Mouse (Mus musculus): ENCODE results near the gene Pkp1.

Pkp1 gene

DNA sequence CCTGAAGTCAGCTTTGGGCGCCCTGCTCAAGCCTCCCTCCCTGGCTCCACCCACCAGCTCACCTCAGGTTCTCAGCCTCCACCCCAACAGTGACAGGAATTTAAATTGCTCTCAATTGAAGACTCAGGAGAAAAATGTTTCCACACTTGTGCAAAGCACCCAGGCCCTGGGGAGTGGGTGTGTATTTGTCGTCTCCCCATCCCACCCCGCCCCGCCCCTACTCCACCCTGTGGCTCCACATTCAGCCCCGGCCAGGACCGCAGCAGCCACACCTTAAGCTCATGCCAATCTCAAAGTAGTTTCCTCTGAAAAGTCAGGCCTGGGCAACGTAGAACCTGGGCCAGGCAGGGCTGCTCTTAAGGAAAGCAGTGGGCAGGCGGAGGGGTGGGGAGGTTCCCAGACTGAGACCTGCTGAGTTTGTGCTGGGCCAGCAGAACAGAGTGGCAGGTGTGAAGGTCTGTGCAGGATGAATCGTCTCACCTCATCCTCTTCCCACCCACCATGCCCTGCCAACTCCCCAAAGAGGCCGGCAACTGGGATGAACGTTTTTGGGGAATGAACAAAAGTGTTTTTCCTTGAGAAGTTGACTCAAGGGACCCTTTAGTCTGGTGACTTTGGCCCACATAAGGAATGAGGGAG is 61.8 kb downstream of the Pkp1 start:
- DNase-seq (ENCODE audit: low read depth, low spot score) = no peak

DNA sequence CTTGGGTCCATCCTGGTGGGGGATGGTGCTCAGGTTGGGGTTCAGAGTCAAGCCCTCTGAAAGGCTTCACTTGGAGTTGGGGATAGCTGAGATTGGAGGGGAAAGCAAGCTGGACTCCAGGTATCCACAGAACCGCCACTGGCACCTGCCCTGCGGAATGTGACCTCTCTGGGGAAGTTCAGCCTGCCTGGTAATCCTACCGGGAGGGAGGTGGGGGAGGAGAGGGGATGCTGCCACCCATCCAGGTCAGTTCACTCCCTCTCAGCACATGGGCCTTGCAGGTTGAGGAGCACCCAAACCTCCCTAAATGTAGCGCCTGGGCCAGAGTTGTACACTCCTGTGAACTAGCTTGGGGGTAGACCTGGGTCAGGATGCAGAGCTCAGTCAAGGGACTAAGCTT is 62.9 kb downstream of the Pkp1 start:
- DNase-seq (ENCODE audit: low read depth, low spot score) = no peak

DNA sequence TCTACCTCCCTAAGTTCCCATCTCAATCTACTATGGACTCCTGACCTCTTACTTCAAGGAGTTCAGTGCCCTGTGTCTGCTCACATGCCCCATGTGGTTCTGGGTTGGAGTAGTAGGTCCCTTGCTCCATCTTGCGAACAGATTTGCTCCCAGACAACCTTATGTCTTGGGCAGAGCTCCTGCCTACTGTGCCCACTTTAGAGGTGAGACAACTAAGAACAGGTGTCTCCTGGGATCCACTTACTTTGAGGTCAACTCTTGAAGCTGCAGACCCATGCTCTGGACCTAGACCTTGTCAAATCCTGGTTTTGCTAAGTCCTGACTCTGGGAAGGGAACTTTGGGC is 63.7 kb downstream of the Pkp1 start:
- no peak for DNase-seq (ENCODE audit: low read depth, low spot score)

- no peak for DNase-seq (ENCODE audit: low read depth, low spot score)
These were observed 64.2 kb downstream of the Pkp1 start for GRCm38 (mm10) chr1:135854591-135855343.

- no peak for DNase-seq (ENCODE audit: low read depth, low spot score)
These were observed 65.8 kb downstream of the Pkp1 start for GRCm38 (mm10) chr1:135853200-135853599.

GRCm38 (mm10) chr1:135852044-135852756 is 66.8 kb downstream of the Pkp1 start:
- no peak for DNase-seq (ENCODE audit: low read depth, low spot score)

DNA sequence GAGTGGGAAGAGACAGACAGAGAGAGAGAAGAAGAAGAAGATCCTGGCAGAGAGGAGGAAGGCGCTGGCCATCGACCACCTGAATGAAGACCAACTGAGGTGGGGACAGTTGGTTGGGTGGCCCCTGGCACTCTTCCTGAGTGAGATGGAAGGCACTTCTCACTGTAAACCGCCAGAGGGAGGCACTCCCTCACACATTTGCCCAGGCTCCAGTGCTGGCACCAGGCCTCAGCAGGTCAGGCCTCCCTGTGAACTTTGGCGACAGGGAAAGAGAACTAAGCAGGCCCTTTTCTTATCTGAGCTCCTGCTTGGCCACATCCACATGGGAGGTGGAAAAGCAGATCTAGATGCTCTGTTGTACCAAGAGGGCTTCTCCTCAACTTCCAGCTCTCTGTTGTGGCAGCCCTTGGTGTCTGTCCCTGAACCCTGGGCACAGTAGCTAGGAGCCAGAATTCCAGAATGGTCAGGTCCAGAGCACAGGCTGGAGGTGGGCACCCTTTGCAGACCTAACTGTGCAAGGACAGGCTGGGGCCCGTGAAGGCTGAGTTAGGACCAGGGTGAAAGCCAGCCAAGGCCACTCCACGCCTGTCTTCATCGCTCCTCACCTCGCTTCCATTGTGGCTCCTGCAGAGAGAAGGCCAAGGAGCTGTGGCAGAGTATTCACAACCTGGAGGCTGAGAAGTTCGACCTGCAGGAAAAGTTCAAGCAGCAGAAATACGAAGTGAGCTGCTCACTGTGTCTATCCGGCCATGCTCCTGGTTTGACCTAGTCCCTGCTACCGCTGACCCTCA is 68.1 kb downstream of the Pkp1 start:
- DNase-seq (ENCODE audit: low read depth, low spot score) = peak; percentile 30

GRCm38 (mm10) chr1:135847611-135848351 is 71.2 kb downstream of the Pkp1 start:
- peak; percentile 24 for DNase-seq (ENCODE audit: low read depth, low spot score)

- no peak for DNase-seq (ENCODE audit: low read depth, low spot score)
These were observed 71.9 kb downstream of the Pkp1 start for GRCm38 (mm10) chr1:135847139-135847562.

- no peak for DNase-seq (ENCODE audit: low read depth, low spot score)
These were observed 72.4 kb downstream of the Pkp1 start for GRCm38 (mm10) chr1:135846632-135847031.

DNA sequence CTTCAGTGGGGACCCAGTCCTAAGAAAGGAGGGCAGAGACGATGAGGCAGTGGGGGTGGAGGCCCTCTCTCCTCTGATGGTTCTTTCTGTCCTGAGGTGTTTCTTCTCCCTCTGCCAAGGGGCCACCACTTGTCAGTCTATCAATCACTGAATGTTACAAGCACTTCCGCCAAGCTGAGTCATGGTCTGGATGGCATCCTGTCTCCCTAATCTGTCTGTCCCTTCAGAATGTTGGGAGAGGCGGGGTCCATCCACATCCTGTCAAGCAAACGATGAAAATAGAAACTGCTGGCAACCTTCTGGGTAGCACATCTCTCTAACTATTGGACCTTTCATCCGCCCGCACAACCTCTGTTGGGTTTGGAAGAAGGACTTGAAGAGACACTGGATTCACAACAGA is 74.5 kb downstream of the Pkp1 start:
- DNase-seq (ENCODE audit: low read depth, low spot score) = peak; percentile 18

DNA sequence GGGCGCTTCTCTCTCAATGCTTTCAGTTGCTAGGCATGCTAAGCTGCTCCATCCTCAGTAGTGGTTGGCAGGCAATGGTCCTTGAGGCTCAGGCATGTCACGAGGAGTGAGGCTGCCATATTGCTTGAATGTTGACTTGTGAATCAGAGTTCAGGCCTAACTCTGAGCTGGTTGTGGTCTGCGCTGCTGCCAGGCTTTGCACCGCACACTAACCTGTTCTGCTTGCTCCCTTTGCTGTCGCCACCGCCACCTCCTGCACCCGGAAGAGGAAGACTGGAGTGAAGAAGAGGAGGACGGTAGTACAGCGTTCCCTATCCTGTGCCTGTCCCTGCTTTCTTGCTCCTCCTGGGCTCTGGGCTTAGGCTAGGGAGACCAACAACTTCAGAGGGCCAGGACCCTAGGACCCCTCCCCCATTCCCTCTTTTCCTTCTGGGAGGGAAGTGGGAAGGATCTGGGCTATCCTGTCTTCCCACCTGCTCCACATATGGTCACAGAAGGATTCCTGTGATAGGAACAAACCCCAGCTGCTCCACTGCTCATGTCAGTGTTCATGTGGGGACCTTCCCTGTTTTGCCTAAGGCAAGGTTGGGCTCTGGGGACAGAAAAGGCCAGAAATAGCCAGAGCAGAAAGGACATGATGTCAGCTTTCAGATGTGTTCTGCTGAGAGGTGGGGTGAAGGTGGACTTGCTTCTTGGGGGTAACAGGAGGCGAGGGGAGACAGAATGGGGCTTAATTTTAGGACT is 75.3 kb downstream of the Pkp1 start:
- no peak for DNase-seq (ENCODE audit: low read depth, low spot score)

- no peak for DNase-seq (ENCODE audit: low read depth, low spot score)
These were observed 78.2 kb downstream of the Pkp1 start for GRCm38 (mm10) chr1:135840675-135841395.

DNA sequence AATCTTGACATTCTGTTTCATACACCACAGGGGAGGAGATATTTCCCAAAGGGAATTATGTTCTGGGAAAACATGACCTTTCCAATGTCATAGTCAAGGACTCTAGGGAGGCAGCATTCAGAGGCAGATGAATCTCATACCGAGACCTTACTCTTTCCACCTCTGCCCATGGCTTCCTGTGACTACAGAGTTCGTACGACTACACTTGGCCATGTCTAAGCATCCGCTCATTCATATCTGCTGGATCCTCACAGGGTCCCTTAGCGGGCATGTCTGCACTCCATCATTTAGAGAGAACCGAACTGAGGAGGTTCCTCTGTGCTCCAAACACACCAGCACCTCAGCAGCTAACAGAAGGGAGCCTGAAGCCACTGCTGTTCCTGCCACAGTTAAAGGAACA is 79.9 kb downstream of the Pkp1 start:
- no peak for DNase-seq (ENCODE audit: low read depth, low spot score)

- no peak for DNase-seq (ENCODE audit: low read depth, low spot score)
These were observed 80.4 kb downstream of the Pkp1 start for GRCm38 (mm10) chr1:135838626-135839025.

DNA sequence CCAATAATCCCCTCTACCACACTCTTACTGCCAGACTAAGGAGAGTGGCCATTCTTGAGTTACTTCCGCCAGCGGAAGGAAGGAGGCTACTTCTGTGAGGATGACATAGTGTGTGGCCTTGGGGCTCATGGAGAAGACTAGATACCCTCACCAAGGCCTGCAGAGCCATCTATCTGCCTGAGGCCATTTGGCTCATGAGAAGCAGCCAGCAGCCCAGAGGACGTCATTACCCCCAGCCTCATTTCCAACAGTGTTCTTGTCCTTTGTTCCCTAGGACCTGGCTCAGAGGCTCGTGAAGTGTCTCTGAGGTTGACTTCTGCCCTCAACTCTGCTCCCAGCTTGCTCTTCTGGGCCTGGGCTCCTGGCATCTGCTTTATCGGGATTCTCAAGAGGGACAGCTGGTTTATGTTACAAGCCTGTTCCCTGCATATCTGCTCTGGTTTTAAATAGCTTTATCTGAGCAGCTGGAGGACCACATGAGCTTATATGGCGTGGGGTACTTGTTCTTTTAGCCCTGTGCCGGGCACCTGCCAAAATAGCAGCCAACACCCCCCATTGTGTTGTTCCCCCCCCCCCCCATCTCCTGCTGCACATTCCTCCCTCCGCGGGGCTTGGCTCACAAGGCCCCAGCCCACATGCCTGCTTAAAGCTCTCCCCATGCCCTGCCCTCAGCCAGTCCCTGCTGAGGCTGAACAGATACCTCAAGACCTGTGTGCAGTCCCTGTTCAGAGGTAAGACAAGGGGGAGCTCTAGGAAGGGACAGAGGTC is 83.1 kb downstream of the Pkp1 start, which contains the start of gene Tnnt2:
TSS of gene Tnnt2 (plus strand) at position 639 of the 768 bp plus-strand sequence.
- no peak for DNase-seq (ENCODE audit: low read depth, low spot score)

DNA sequence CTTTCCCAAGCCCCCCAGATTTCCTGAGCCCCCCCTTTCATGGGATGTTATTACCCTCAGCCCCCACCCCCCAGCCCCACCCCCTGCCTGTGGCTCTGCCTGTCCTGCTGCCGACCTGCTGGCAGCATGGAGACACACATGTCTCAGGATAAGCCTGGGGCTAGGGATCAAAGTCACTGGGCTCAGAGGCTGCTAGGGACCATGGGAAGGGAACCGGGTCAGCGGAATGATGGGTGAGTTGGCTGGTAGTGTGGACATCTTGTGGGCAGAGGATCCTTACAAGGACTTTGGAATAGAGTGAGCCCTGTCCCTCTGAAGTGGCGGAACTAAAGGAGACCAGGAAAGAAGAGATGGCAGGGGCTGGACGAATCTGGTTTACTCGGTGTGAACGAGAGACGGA is 84.0 kb downstream of the Pkp1 start:
- DNase-seq (ENCODE audit: low read depth, low spot score) = no peak

DNA sequence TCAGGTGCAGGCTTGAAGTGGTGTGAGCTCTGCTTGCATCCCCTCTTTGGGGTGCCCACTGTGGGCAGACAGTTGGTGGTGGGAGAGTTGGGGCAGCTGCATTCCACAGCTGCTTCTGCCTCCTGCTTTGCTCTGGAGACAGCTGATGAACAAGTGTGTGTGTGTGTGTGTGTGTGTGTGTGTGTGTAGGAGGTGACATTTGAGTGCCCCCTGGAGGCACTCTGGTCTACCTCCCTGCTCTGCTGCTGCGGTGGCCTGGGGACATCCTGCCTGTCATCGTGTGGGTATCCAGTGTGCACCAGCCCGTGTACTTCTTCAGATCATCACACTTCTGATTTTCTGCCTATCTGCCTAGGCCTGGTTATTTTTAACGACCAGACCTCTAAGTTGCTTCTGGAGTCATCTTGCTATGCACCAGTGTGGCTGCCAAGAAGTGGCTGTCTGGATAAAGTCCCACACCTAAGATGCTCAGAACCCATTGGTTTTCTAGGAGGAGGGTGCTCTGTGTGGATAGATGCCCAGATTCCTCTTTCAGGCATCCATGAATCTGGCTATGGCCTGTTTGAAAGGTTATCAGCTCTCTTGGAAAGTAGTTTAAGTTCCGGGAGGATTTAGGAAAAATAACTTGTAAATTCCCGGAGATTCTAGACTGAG is 84.7 kb downstream of the Pkp1 start:
- DNase-seq (ENCODE audit: low read depth, low spot score) = no peak

GRCm38 (mm10) chr1:135828918-135829317 is 90.1 kb downstream of the Pkp1 start:
- peak; percentile 21 for DNase-seq (ENCODE audit: low read depth, low spot score)

Data from skeletal muscle tissue, adult 2 months (tissue).